Mouse (Mus musculus) macrophage (primary cell): ENCODE results near the gene Abca13. TPM values are rescaled to one million over a fixed set of nuclear protein-coding genes. Genes with fewer than 3 reads are reported as not detected.

Source experiments
- polyA plus RNA-seq: library from polyadenylated mRNA; stranded (reverse); fragments of 250-400 nt; gene quantifications from 3 replicates; pipeline ENCODE4 v1.2.4, GENCODE M21; 2018; ENCODE audit warnings: inconsistent platforms

Abca13 gene
- polyA plus RNA-seq, 1 experiment from 2014 or later = 0.04 TPM

Other genes starting within 250 kb of the Abca13 start
- not detected in 3 replicates for gene Pkd1l1, start 218.7 kb upstream of the Abca13 start, polyA plus RNA-seq
- gene Hus1, start 180.8 kb upstream of the Abca13 start, polyA plus RNA-seq = 4.2 to 8.5 TPM (median 4.8 TPM) in 3 replicates
- 0.36 to 0.56 TPM (median 0.42 TPM) in 3 replicates for gene Gm11992, start 143.3 kb upstream of the Abca13 start, polyA plus RNA-seq
- gene Sun3, start 143.0 kb upstream of the Abca13 start, polyA plus RNA-seq = not detected in 3 replicates
- 0.23 TPM in 1 of 3 replicates, not detected in the others for gene Upp1, start 73.8 kb upstream of the Abca13 start, polyA plus RNA-seq